Mouse (Mus musculus) erythroblast, embryonic 14.5 days (primary cell): Measurements from ENCODE around the gene Tex11.

Experiments
- GATA1 ChIP-seq: IDR thresholded peaks from 2 replicates; pipeline ENCODE4 v1.6.1; 2012; ENCODE audit warnings: low read length, inconsistent platforms, mixed read lengths
- TAL1 ChIP-seq: IDR thresholded peaks from 3 replicates; pipeline ENCODE4 v1.6.1; 2012; ENCODE audit warnings: low read length, inconsistent platforms, mixed read lengths

DNA sequence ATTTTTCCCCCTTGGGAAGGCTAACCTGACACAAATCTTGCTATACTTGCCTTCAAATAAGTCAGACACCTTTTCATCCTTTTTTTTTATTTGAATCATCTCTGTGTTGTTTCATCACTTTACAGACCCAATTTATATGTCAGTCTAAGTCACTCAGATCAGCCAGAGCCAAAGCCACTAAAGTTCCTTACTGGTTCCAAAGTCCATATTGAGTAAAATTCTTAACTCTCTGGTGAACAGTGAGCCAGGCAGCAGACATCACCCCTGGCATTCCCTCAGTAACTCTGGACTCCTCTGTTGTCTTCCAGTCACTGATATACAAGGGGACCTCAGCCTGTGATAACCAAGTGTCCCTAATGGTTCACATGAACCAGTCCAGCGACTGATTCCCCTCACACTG is 233.9 kb downstream of the Tex11 start:
- no peak for TF ChIP-seq TAL1
- TF ChIP-seq GATA1, result no peak
